Mouse (Mus musculus) right cerebral cortex, postnatal 36 days (tissue): ENCODE data around the gene Frs3.

Experiments used
- DNase-seq, 2 experiments: peaks; one replicate each; pipeline ENCODE4 v3.0.0; 2022; ENCODE audit warnings: low spot score in 2 of 2, mixed read lengths in 1 of 2

Gene Frs3

GRCm38 (mm10) chr17:47691650-47692049 is 2.8 kb downstream of the Frs3 start:
- DNase-seq: no peak

DNA sequence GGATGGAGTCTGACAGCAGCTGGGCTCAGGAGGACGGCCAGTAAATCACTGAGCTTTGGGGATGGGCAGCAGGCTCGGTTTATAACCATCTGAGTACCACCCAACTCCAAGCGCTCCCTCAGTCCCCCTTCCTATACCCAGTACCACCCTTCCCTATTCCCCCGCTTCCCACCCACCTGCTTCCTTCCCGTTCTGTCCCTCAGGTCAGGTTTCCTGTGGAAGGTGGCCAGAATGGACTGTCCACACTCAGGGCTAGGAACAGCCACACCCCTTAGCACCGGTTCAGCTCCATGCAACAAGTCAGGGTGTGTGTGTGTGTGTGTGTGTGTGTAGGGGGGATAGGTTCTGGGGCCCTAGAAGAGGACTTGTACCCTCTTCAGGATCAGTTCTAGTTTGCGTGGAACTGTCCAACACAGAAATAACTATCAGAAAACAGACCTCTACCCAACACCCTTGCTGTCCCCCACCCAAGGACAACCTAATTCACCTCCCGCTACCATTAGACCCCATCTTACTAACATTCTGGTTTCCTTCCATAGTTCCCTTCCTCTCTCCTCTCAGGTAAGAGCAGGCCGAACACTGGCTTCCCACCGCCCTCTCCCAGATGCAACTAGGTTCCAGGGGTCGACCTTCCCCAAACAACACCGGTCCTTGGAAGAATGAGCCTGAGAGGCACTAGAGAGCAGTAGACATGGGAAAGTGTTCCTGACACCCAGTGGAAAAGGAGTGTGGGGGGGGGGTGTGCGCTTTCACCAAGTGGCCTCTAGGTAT is 5.0 kb downstream of the Frs3 start:
- no peak for DNase-seq

- DNase-seq: no peak
Observed at GRCm38 (mm10) chr17:47694442-47694502, 5.4 kb downstream of the Frs3 start, which contains the start of gene Gm21981. TSS of gene Gm21981 (minus strand) at chr17:47694455.

DNA sequence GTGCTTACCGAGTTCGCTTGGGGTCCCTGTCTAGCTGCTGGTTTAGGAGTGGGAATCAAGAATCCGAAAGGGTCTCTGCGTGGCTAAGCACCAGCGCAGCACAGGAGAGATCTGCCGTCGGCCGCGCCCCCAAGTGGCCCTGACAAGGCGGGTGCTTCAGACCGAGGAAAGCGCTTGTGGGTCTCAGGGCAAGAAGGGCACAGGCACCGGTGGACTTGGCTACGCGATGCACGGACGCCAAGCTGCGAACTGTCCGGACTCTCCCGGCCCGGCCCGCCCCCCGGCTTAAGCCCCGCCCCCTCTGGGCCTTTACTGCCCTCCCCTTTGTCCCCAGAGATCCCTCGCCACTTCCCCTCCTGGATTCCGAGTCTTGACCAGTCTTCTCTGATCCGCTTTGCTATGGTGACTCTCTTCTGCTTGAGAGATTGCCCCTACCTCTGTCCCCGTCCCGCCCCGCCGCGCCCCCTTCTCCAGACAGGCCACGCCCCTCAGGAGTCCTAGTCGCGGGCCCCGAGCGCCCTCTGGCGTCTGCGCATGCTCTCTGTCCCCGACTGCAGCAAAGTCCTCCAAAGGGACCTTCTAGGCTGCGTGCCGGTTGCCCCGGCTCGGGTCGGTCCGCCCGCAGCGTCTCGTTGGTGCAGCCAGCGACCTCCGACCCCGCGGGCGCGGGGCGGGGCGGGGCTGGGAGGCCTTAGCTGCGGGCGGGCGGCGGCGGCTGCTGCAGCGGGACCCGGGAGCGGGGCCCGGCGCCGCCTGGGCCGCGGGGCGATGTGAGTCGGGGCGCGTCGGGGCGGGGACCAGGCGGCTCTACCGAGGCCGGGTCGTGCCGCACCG is 5.9 kb downstream of the Frs3 start, which contains the start of gene Prickle4:
Gene Prickle4, minus strand, starts transcription at position 234 of the 834 bp plus-strand sequence.
- peak; percentile 89 to 93 for DNase-seq

- DNase-seq: no peak
Observed at GRCm38 (mm10) chr17:47695337-47695710, 6.5 kb downstream of the Frs3 start.

- no peak for DNase-seq
Observed at GRCm38 (mm10) chr17:47698156-47698555, 9.3 kb downstream of the Frs3 start.

- DNase-seq: no peak
Observed at GRCm38 (mm10) chr17:47699055-47699454, 10.2 kb downstream of the Frs3 start.

- no peak for DNase-seq
Observed at GRCm38 (mm10) chr17:47701793-47702192, 13.0 kb downstream of the Frs3 start.

GRCm38 (mm10) chr17:47702548-47703345 is 13.9 kb downstream of the Frs3 start:
- no peak for DNase-seq

DNA sequence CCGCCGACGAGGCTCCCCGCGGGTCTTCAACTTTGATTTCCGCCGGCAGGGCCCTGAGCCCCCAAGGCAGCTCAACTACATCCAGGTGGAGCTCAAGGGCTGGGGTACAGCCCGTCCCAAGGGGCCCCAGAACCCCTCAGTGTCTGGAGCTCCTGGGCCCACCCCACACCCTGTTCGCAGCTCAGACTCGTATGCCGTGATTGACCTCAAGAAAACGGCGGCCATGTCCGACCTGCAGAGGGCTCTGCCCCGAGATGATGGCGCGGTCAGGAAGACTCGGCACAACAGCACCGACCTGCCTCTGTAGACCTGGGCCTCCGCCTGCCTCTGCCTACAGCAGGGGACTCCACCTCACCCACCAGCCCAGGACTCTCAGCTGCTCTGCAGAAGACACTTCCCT is 14.7 kb downstream of the Frs3 start:
- DNase-seq: no peak

GRCm38 (mm10) chr17:47704692-47705091 is 15.9 kb downstream of the Frs3 start:
- no peak for DNase-seq

DNA sequence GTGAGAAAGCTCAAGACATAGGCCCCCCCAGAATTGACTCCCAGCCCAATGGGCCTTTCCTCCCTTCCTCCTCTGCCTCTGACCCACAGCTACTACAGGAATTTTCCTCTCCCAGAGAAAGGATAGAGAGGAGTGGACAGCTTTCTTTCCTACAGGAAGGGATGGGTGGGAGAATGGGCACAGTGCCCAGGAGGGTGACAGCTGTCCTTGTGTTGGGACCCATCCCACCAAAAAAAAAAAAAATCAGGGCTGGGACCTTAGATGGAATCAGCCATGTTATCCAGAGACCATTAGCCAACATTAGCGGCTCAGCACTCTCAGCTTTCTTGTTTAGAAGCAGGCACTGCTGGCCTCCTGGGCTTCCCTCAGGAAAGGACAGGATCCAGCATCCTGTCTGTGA is 17.4 kb downstream of the Frs3 start:
- DNase-seq: no peak

DNA sequence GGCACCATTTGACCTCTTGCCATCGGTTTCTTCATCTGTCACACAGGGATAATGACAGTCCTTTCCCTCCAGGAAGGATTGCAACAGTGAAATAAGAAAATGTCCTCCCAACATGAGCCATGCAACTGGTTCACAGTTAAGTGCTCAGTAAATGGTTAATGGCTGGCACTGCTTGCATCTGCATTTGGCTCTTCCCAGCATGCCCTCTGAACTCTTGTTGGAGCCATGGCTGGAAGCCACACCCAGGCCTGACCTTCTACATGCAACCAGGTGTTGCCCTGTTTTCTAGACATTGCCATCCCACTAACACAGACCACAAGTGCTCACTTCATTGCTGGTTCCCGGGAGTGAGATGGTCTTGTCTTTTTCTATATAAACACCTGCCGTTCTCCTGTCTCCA is 19.1 kb downstream of the Frs3 start:
- DNase-seq: no peak

- no peak for DNase-seq
Observed at GRCm38 (mm10) chr17:47708972-47709371, 20.1 kb downstream of the Frs3 start.

DNA sequence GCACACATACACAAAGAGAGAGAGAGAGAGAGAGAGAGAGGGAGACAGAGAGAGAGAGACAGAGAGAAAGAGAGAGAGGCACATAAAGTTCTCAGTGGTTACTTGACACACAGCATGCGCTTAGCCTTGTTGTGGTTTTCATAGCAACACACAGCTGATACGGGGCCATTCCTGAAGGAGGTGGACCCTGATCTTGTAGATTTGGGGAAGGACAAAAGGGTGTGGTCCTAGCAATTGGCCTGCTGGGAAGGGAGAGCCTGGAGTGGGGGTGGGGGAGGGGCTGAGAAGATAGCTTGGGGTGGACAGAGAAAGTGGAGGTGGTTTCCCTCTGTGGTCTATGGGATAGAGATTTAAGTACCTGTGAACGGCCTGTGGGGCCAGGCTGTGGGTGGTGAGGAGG is 21.2 kb downstream of the Frs3 start:
- DNase-seq: no peak

DNA sequence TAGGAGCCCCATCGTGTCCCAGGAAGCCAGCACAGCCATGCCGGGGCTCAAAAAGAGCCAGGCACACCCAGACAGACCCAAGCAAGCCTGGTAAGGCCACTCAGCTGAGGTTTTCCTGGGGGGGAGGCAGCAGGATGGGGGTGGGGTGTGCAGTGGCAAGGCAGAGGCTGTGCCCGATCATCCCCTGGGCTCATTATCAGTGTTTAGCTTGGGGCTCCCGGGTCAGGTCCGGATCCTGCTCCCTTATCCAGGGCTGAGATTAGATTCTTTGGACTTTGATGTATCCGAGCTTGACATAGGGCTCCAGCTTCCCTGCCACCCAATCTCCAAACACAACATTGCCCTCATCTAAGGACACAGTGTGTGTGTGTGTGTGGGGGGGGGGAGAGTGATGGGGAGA is 23.1 kb downstream of the Frs3 start:
- no peak for DNase-seq

GRCm38 (mm10) chr17:47712889-47713571 is 24.2 kb downstream of the Frs3 start:
- no peak for DNase-seq

- no peak for DNase-seq
Observed at GRCm38 (mm10) chr17:47715037-47715436, 26.2 kb downstream of the Frs3 start.

DNA sequence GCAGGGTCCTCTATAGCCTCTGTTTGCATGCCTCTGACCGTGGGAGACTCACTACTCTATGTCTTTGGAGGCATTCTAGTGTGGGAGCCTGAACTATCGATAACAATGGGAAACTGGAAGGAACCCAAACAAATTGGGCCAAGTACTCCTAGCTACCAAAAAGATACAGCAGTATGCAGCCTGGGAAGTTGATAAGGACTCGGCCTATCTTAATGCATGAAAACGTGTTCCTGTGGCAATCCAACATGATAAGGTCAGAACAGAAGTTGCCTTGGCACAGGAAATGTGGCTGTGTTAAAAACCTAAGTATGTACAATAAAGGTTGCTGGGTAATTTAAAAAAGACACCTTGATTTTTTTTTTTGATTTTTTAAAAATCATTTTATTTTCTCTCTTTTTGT is 32.4 kb downstream of the Frs3 start:
- no peak for DNase-seq

DNA sequence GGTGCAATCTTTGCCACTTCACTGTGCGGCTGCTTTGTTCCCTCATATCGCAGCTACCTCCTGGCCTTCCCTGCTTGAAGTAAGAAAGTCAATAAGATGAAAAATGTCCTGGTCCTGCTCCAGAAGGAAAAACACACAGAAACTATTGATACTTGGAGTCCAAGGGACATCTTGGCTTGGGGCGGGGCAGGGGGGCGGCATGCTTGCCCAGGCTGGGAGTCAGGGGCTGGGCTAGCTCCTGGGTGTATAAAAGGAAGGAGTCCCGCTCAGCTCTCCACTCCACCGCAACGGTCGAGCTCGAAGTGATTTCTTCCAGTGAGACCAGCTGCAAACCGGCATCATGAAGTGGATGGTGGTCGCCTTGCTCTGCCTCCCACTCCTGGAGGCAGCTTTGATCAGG is 37.7 kb downstream of the Frs3 start, which contains the start of gene Pgc:
Gene Pgc, plus strand, starts transcription at position 277 of the 400 bp plus-strand sequence.
- DNase-seq: no peak

DNA sequence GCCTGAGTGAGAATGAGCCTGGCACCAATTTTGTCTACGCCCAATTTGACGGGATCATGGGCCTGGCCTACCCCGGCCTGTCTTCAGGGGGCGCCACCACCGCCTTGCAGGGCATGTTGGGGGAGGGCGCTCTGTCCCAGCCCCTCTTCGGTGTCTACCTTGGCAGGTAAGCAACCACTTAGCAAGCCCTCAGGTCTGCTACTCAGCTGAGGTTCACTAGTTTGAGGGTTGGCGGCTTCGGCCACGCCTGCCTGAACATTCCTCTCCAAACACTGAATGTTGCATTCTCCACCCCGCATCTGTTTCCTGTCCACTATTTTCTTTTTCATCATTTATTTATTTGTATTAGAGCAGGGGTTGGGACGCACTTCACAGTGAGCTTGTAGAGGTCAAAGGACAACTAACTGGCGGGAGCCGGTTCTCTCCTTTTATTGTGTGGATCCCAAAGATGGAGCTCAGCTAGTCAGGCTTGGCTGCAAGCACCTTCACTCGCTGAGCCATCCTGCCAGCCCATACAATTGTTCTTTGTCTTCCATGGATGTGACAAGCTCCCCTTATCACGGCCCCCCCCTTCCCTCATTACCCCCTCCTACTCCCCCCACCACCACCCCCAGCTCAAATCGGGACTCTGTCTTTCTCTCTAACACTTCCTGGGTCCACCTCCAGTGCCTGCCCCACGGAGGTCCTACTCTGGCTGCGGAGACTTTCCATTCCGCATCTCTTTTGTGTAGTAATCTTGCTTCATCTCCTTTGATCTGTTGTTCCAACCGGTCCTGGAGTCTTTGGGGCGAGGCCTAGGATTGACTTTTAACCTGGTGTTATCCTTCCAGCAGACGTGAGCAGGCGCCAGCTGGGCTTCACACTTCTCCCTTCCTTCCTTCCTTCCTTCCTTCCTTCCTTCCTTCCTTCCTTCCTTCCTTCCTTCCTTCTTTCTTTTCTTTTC is 42.1 kb downstream of the Frs3 start:
- DNase-seq: no peak
